Mouse (Mus musculus) fibroblast of lung, adult 2 months (primary cell): ENCODE measurements around the gene Phka2.

Experiments
- DNase-seq: peaks from one replicate; pipeline ENCODE4 v3.0.0-alpha.2; 2011; ENCODE audit warnings: low read depth

Gene Phka2

GRCm38 (mm10) chrX:160598562-160599458 is 96.8 kb downstream of the Phka2 start:
- no peak for DNase-seq

DNA sequence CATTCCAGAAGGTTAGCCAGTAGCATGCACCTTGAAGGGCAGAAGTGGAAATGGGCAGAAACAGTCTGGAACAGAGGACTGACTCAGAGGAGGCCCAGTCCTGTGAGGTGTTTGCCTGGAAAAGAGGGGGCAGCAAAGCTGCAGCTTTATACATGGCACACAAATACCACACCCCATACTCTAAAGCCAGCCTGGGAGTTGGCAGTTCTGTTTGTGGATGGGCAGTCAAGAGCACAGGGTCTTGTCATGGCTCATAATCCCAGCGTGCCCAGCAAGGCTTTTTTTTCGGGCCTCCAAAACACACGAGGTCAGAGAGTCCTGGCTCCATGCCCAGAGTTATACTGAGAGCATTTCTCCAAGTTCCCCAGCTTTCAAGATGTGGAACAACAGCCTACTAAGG is 99.1 kb downstream of the Phka2 start:
- DNase-seq = no peak

DNA sequence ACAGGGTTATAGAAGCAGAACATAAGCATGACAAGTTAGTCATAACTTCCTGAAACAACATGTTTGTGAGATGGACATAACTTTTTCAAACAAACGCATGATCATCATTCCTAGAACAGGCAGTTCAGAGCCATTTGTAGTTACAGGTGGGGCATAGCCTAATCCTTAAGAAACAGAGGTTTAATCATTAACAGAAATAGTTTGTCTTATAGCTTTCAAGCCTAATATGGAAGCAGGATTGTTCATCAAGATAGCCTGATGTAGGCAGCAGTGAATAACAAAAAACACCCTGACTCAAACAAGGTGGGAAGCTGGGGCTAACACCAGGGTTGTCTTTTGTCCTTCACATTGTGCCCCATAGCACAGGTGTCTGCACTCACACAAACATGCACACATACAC is 100.8 kb downstream of the Phka2 start:
- DNase-seq = no peak

GRCm38 (mm10) chrX:160603316-160603715 is 101.3 kb downstream of the Phka2 start:
- no peak for DNase-seq

- peak; percentile 46 for DNase-seq
Measured at GRCm38 (mm10) chrX:160603981-160604541, 102.1 kb downstream of the Phka2 start.

DNA sequence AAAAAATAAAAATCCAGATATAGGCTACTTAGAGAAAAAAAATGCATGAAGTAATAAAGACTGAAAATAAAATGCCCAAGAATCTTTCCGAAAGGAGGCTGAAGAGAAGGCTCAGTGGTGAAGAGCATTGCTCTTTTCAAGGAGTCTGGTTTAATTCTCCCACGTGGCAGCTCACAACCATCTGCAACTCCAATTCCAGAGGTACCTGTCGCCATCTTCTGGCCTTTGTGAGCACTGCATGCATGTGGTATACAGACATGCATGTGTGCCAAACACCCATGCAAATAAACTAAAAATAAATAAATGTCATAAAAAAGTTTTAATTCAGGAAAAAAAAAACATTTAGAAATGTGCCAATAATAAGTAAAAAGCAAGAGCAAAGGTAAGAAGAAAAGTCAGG is 107.9 kb downstream of the Phka2 start:
- DNase-seq = no peak

DNA sequence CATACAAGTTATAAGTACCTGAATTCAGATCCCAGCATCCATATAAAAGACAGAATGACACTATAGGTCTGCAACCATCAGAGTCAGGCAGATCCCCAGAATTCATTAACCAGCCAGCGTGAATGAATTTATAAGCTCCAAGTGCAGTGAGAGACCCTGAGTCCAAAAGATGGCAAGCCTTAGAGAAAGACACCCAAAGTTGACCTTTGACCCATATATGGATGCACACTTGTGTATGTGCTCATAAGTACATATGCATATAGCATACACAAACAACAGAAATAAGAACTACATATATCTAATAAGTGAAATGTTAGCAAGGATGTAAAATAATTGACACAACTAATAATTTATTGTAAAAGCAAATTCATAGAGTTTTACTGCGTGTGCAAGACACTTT is 108.5 kb downstream of the Phka2 start:
- DNase-seq = no peak

- no peak for DNase-seq
Measured at GRCm38 (mm10) chrX:160610882-160611644, 109.1 kb downstream of the Phka2 start.
